Mouse (Mus musculus): Measurements from ENCODE around the gene Prg3. TPM values are rescaled to one million over a fixed set of nuclear protein-coding genes. Genes with fewer than 3 reads are reported as not detected.
A peak's percentile ranks its signal among the peaks of the same experiment; 100 is the strongest.

Prg3 gene
- total RNA-seq, 2 experiments from 2014 or later, result not detected

GRCm38 (mm10) chr2:85002575-85002974, 14.6 kb downstream of the Prg3 start:
- no peak for DNase-seq
- TF ChIP-seq CTCF (IDR thresholded peaks at IDR 0.05), result no peak
- H3K27ac ChIP-seq, result no peak overlapping the region
- H3K4me3 ChIP-seq, result no peak overlapping the region
- intact Hi-C loops (cut with DNase I), result no loop called here

- TF ChIP-seq CTCF (IDR thresholded peaks at IDR 0.05), result no peak
- no peak for DNase-seq
- Histone ChIP-seq H3K27ac (no peak overlapping the region), H3K4me3 (no peak overlapping the region)
- intact Hi-C loops (cut with DNase I), result no loop called here
Observed at GRCm38 (mm10) chr2:85004341-85004740, 16.3 kb downstream of the Prg3 start.

GRCm38 (mm10) chr2:85006600-85006999, 18.6 kb downstream of the Prg3 start:
- Histone ChIP-seq H3K4me3 (no peak overlapping the region), H3K27ac (no peak overlapping the region)
- intact Hi-C loops (cut with DNase I), result loop anchor here (2.0 to 5.0 kb wide), 3 partner anchors 50 to 139 kb away; partner anchors contain the start of gene Rtn4rl2
- DNase-seq, result no peak
- no peak for TF ChIP-seq CTCF (IDR thresholded peaks at IDR 0.05)

- Histone ChIP-seq H3K27ac (no peak overlapping the region), H3K4me3 (no peak overlapping the region)
- no peak for DNase-seq
- intact Hi-C loops (cut with DNase I), result loop anchor here (2.0 to 5.0 kb wide), 3 partner anchors 51 to 140 kb away; partner anchors contain the start of gene Rtn4rl2
- TF ChIP-seq CTCF (IDR thresholded peaks at IDR 0.05), result peak; percentile 80
Observed at GRCm38 (mm10) chr2:85007729-85008128, 19.7 kb downstream of the Prg3 start.

GRCm38 (mm10) chr2:85009212-85009611, 21.2 kb downstream of the Prg3 start:
- Histone ChIP-seq H3K4me3 (no peak overlapping the region), H3K27ac (no peak overlapping the region)
- intact Hi-C loops (cut with DNase I), result loop anchor here (5.0 kb wide), 2 partner anchors 122 to 142 kb away; partner anchors contain the start of gene Rtn4rl2
- no peak for DNase-seq
- no peak for TF ChIP-seq CTCF (IDR thresholded peaks at IDR 0.05)

GRCm38 (mm10) chr2:85011906-85012604, 24.0 kb downstream of the Prg3 start:
- DNase-seq, result peak; percentile 38
- TF ChIP-seq CTCF (IDR thresholded peaks at IDR 0.05), result no peak
- H3K27ac ChIP-seq, result peak overlapping the region; percentile 56; the same call in 1 of the 2 replicates
- intact Hi-C loops (cut with DNase I), result no loop called here
- no peak overlapping the region for H3K4me3 ChIP-seq

- intact Hi-C loops (cut with DNase I), result no loop called here
- no peak for DNase-seq
- TF ChIP-seq CTCF (IDR thresholded peaks at IDR 0.05), result no peak
- H3K4me3 ChIP-seq, result no peak overlapping the region
- H3K27ac ChIP-seq, result no peak overlapping the region
Observed at GRCm38 (mm10) chr2:85012679-85013078, 24.7 kb downstream of the Prg3 start.

- no peak overlapping the region for H3K27ac ChIP-seq
- no peak for DNase-seq
- TF ChIP-seq CTCF (IDR thresholded peaks at IDR 0.05), result no peak
- intact Hi-C loops (cut with DNase I), result no loop called here
- H3K4me3 ChIP-seq, result no peak overlapping the region
Observed at GRCm38 (mm10) chr2:85013826-85014587, 26.0 kb downstream of the Prg3 start.

GRCm38 (mm10) chr2:85014588-85014982, 26.6 kb downstream of the Prg3 start:
- TF ChIP-seq CTCF (IDR thresholded peaks at IDR 0.05), result no peak
- intact Hi-C loops (cut with DNase I), result no loop called here
- DNase-seq, result no peak
- H3K27ac ChIP-seq, result no peak overlapping the region
- H3K4me3 ChIP-seq, result no peak overlapping the region

- no peak for DNase-seq
- no peak overlapping the region for H3K4me3 ChIP-seq
- TF ChIP-seq CTCF (IDR thresholded peaks at IDR 0.05), result peak; percentile 63
- intact Hi-C loops (cut with DNase I), result loop anchor here (5.0 kb wide), 1 partner anchor 225 kb away; no protein-coding TSS in a partner anchor
- no peak overlapping the region for H3K27ac ChIP-seq
Observed at GRCm38 (mm10) chr2:85022043-85022442, 34.0 kb downstream of the Prg3 start.

- DNase-seq, result no peak
- no peak for TF ChIP-seq CTCF (IDR thresholded peaks at IDR 0.05)
- intact Hi-C loops (cut with DNase I), result no loop called here
- no peak overlapping the region for H3K4me3 ChIP-seq
- no peak overlapping the region for H3K27ac ChIP-seq
Observed at GRCm38 (mm10) chr2:85026178-85026577, 38.2 kb downstream of the Prg3 start.

GRCm38 (mm10) chr2:85027281-85027680, 39.3 kb downstream of the Prg3 start:
- Histone ChIP-seq H3K27ac (no peak overlapping the region), H3K4me3 (no peak overlapping the region)
- TF ChIP-seq CTCF (IDR thresholded peaks at IDR 0.05), result no peak
- no peak for DNase-seq
- intact Hi-C loops (cut with DNase I), result no loop called here

- no peak for DNase-seq
- Histone ChIP-seq H3K27ac (no peak overlapping the region), H3K4me3 (no peak overlapping the region)
- TF ChIP-seq CTCF (IDR thresholded peaks at IDR 0.05), result no peak
- intact Hi-C loops (cut with DNase I), result loop anchor here (10.0 kb wide), 1 partner anchor 305 kb away; the partner anchor contains the start of gene Clp1
Observed at GRCm38 (mm10) chr2:85029897-85030296, 41.9 kb downstream of the Prg3 start.

Measured in gastrocnemius, adult 2 months (tissue).